Mouse (Mus musculus): Measurements from ENCODE around the gene Galnt15. TPM values are rescaled to one million over a fixed set of nuclear protein-coding genes. Genes with fewer than 3 reads are reported as not detected.

Galnt15 gene
- polyA plus RNA-seq, 1 experiment from 2014 or later, result 0.22 TPM

DNA sequence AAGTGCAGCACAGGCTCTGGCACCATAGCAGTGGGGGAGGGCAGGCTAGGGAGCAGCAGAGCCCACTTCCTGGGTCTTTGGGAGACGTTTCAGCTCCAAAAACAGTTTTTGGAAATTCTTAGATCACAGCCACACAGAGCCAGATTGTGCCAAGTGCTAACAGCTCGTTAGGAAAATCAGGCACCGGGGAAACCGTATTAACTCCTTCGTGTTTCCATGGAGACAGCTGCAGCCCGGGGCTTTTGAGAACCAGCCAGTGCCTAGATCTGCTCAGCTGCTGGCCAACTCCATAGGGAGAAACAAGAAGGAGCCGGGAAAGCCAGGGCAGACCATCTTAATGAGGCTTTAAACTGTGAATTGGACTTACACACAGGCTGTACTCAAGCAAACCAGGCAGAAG, 11.9 kb upstream of the Galnt15 start:
- Histone ChIP-seq H3K4me3 (no peak overlapping the region), H3K4me2 (peak overlapping the region; percentile 34), H3K9ac (no peak overlapping the region), H3K36me3 (no peaks in the 10 kb centered on the region), H3K27me3 (no peaks in the 10 kb centered on the region), H3K9me3 (no peaks in the 10 kb centered on the region), H3K27ac (peak overlapping the region; percentile 88), H3K4me1 (replicated peaks) (peaks cover 19% of the 10 kb centered on the region)
- WGBS, result 3% methylated on average over 7 of the region's 7 CpGs
- peak; percentile 91 for ATAC-seq (ENCODE audit: low FRiP score)

DNA sequence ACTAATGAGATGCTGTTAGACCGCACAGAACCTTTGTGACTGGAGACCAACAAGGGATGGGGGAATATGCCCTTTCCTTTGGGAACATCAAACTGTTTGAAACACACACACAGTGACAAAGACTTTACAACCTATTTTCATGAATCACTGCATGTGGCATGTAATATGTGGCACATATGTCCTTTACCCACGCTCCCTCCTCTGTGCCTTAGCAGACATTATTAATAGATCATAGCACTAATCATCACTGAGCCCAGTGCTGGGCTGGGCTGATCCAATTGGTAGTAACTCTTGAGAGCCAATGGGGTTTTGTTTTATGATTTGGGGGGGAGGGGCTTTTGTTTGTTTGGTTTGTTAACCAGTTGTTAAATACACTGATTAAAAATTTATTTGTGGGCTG, 11.3 kb upstream of the Galnt15 start:
- Histone ChIP-seq H3K4me1 (replicated peaks) (peaks cover 19% of the 10 kb centered on the region), H3K4me3 (no peak overlapping the region), H3K9me3 (no peaks in the 10 kb centered on the region), H3K27me3 (no peaks in the 10 kb centered on the region), H3K4me2 (peak overlapping the region; percentile 34), H3K27ac (peak overlapping the region; percentile 88), H3K9ac (no peak overlapping the region), H3K36me3 (no peaks in the 10 kb centered on the region)
- WGBS, result 46% methylated on average over 2 of the region's 2 CpGs
- ATAC-seq (ENCODE audit: low FRiP score), result peak; percentile 65

DNA sequence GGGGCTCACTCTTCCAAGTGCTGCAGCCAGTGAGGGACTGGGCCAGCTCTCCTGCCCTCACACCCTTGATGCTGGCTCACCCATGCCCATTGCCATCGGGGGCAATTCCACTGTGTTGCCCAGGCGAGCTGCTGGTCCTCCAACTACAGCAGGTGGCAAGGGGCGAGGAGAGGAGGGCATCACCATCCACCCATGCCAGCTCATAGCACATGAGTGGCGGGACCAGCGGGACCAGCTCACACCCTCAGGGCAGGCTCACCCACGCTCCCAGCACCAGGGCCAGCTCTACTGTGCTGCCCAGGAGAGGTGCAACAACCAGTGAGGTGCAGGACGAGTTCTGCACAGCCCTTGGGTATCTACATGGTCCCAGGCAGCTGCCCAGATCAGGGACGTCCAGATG, 9.7 kb upstream of the Galnt15 start:
- no peaks in the 10 kb centered on the region for H3K36me3 ChIP-seq
- no peak for ATAC-seq (ENCODE audit: low FRiP score)
- WGBS, result 87% methylated on average over 8 of the region's 8 CpGs
- no peak overlapping the region for H3K4me3 ChIP-seq
- no peak overlapping the region for H3K27ac ChIP-seq
- no peak overlapping the region for H3K9ac ChIP-seq
- H3K27me3 ChIP-seq, result no peaks in the 10 kb centered on the region
- no peaks in the 10 kb centered on the region for H3K9me3 ChIP-seq
- H3K4me1 ChIP-seq (replicated peaks), result peaks cover 19% of the 10 kb centered on the region
- H3K4me2 ChIP-seq, result no peak overlapping the region

DNA sequence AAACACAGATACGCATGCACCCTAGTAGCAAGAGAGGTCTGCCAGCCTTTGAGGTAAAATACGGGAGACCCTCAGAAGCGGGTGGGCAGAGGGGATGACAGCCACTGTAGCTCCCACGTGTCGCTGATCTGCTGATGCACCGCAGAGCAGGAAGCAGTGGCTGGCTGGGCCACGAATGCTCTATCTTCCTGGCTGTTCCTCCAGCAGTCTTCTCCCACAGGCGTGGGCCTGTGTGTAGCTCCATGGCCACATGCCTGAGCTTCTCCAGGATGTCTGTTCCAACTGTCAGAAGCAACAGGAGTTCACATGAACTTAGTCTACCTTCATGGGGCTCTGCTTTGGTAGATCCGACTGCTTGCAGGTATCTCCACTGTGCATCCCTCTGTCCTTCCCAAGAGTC, 6.8 kb upstream of the Galnt15 start:
- no peak overlapping the region for H3K4me3 ChIP-seq
- 76% methylated on average over 9 of the region's 9 CpGs for WGBS
- H3K4me1 ChIP-seq (replicated peaks), result peaks cover 7% of the 10 kb centered on the region
- ATAC-seq (ENCODE audit: low FRiP score), result no peak
- H3K9me3 ChIP-seq, result no peaks in the 10 kb centered on the region
- H3K4me2 ChIP-seq, result no peak overlapping the region
- H3K9ac ChIP-seq, result no peak overlapping the region
- H3K27me3 ChIP-seq, result no peaks in the 10 kb centered on the region
- no peaks in the 10 kb centered on the region for H3K36me3 ChIP-seq
- H3K27ac ChIP-seq, result no peak overlapping the region

DNA sequence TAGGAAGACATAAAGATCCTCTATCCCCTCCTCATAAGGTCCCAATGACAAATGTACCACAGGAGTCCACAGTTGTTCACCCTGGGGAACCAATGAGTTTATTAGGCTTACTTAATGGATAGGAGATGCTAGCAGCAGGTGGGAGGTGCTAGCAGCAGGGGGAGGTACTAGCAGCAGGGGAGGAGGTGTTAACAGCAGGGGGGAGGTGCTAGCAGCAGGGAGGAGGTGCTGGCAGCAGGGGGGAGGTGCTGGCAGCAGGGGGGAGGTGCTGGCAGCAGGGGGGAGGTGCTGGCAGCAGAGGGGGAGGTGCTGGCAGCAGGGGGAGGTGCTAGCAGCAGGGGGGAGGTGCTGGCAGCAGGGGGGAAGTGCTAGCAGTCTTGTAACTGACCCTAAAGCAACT, 6.3 kb upstream of the Galnt15 start:
- Histone ChIP-seq H3K36me3 (no peaks in the 10 kb centered on the region), H3K27ac (no peak overlapping the region), H3K9me3 (no peaks in the 10 kb centered on the region)

DNA sequence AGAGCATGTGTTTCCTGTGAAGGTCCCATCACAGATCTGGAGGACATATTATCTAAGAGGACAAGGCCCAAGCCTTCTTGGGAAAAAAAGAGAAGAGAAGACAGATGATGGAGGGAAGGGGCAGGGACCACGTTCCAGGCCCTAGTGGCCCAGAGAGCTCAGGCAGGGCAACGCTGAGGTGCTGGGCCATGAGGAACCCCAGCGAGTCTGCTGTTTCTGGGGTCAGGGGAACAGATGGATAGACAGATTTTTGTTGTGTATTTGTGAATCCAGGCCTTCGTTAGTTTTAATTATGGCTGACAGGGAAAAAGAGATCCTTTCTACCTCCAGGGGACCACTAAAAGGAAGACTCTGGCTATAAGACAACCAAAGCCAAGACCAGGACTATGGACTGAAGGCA, 4.9 kb upstream of the Galnt15 start:
- Histone ChIP-seq H3K27me3 (0 out of 2 replicates have a peak, but pooled peaks cover 2% of the 10 kb centered on the region), H3K4me3 (no peak overlapping the region), H3K9ac (no peak overlapping the region), H3K9me3 (no peaks in the 10 kb centered on the region), H3K36me3 (no peaks in the 10 kb centered on the region), H3K4me1 (replicated peaks) (peaks cover 12% of the 10 kb centered on the region), H3K27ac (no peak overlapping the region), H3K4me2 (no peak overlapping the region)
- ATAC-seq (ENCODE audit: low FRiP score), result no peak
- WGBS, result 90% methylated on average over 4 of the region's 4 CpGs

More for the DNA sequence above, 6.3 kb upstream of the Galnt15 start:
- H3K27me3 ChIP-seq, result no peaks in the 10 kb centered on the region
- H3K4me2 ChIP-seq, result no peak overlapping the region
- H3K4me1 ChIP-seq (replicated peaks), result peaks cover 3% of the 10 kb centered on the region
- H3K9ac ChIP-seq, result no peak overlapping the region
- no peak overlapping the region for H3K4me3 ChIP-seq
- ATAC-seq (ENCODE audit: low FRiP score), result no peak

DNA sequence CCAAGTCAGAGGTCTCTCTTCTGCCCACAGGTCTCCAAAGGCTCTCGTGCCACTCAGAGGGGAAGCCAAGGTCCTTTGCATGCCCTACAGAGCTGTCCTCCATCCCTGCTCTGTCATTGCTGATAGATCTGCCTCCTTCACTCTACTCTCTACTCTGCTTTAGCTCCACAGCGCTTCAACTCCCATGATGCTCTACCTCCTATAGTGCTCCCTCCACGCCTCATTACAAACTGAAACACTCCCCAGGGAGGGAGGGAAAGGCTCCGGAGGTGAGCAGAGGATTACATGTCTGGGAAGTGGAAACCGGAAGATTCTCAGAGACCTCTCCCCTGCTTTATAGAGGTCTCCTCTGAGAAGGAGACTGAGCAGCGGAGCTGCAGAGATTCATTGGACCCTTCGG, 1.6 kb upstream of the Galnt15 start:
- Histone ChIP-seq H3K36me3 (no peaks in the 10 kb centered on the region), H3K4me3 (no peak overlapping the region), H3K4me2 (no peak overlapping the region), H3K9me3 (no peaks in the 10 kb centered on the region), H3K4me1 (replicated peaks) (peaks cover 18% of the 10 kb centered on the region), H3K27ac (no peak overlapping the region), H3K9ac (no peak overlapping the region), H3K27me3 (0 out of 2 replicates have a peak, but pooled peaks cover 11% of the 10 kb centered on the region)
- WGBS, result 53% methylated on average over 7 of the region's 7 CpGs
- ATAC-seq (ENCODE audit: low FRiP score), result no peak

DNA sequence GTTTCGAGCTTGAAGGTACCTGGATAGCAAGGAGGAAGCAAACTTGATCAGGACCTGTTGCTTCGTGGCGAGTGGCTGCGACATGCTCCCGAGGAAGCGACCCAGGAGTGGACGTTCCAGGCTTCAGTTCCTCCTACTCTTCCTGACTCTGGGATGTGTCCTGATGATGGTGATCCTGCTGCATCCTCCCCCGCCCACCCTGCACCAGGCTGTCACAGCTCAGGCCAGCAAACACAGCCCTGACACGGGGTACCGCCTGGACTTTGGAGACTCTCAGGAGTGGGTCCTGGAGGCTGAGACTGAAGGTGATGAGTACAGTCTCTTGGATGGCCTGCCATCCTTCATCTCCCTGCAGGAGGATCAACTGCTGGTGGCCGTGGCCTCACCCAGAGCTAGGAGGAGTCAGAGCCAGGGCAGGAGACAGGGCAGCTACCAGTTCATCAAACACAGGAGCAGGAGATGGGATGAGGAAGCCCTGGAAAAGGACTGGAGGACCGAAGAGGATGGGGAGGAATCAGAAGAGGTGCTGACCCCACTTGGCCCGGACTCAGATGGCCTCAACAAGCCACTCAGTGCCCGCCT, 713 bp downstream of the Galnt15 start:
- Histone ChIP-seq H3K4me1 (replicated peaks) (peaks cover 18% of the 10 kb centered on the region), H3K4me2 (no peak overlapping the region), H3K36me3 (no peaks in the 10 kb centered on the region), H3K9ac (no peak overlapping the region), H3K9me3 (no peaks in the 10 kb centered on the region), H3K27me3 (0 out of 2 replicates have a peak, but pooled peaks cover 11% of the 10 kb centered on the region), H3K4me3 (no peak overlapping the region), H3K27ac (no peak overlapping the region)
- no peak for ATAC-seq (ENCODE audit: low FRiP score)
- 77% methylated on average over 14 of the region's 14 CpGs for WGBS

DNA sequence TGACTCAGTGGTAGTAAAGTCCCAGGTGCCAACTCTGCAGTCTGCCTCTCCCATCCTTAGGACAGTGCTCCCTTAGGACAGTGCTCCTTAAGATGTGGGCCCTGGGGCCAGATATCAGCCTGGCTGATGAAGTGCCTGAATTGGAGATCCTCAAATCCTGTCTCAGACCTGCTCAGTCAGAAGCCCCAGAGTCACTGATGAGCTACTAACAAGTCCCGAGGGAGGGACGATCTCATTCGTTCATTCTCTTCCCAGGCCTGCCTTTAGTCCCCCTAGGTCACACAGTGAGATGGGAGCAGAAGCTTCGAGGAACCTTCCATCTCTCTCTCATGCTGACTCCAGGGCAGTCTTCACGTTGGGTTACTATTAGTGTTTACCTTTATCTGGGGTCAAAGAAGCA, 1.3 kb downstream of the Galnt15 start:
- Histone ChIP-seq H3K9me3 (no peaks in the 10 kb centered on the region), H3K27me3 (0 out of 2 replicates have a peak, but pooled peaks cover 11% of the 10 kb centered on the region), H3K4me1 (replicated peaks) (peaks cover 18% of the 10 kb centered on the region), H3K4me3 (no peak overlapping the region), H3K4me2 (no peak overlapping the region), H3K27ac (no peak overlapping the region), H3K9ac (no peak overlapping the region), H3K36me3 (no peaks in the 10 kb centered on the region)
- no peak for ATAC-seq (ENCODE audit: low FRiP score)
- WGBS, result 70% methylated on average over 5 of the region's 5 CpGs

DNA sequence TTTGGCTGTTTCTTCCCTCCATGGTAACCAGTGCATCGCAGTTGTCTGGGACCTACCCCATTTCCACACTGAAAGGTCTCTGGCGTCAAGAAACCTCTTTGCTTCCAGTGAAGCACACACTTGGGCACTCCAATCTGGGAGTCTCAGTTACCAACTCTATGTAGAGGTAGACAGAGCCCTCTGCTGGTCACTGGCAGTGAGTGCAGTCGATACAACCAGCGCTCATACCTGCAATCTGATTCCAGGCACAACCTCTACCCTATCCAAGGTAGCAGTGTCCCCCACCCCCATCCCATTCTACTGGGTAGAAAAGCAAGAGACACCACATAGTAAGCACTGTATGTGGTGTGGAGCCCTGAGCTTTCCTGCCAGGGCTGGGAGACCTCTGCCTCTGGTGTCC, 3.7 kb downstream of the Galnt15 start:
- no peaks in the 10 kb centered on the region for H3K9me3 ChIP-seq
- H3K36me3 ChIP-seq, result no peaks in the 10 kb centered on the region
- no peak overlapping the region for H3K4me3 ChIP-seq
- no peak overlapping the region for H3K9ac ChIP-seq
- peaks cover 18% of the 10 kb centered on the region for H3K4me1 ChIP-seq (replicated peaks)
- ATAC-seq (ENCODE audit: low FRiP score), result 0 out of 2 replicates have a peak, but pooled peaks have one; percentile 25
- H3K27me3 ChIP-seq, result 0 out of 2 replicates have a peak, but pooled peaks cover 11% of the 10 kb centered on the region
- H3K27ac ChIP-seq, result no peak overlapping the region
- 9% methylated on average over 4 of the region's 4 CpGs for WGBS
- H3K4me2 ChIP-seq, result no peak overlapping the region

DNA sequence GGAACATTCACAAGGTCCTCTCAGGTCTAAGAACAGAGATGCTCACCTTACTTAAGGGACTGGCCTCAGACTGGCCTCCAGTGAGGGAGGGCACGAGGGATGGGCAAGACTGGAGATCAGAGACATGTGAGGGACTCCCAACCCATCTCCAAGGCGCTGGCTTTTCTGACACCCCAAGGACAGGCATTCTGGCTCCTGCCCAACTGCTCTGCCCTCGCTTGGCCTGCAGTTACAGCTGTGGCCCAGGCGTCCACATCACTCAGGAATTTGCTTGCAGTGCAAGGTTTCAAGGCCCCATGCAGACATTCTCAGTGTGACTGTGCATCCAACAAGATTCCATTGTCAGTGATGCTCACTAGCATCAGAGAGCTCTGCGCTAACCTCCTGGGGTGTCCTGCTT, 7.7 kb downstream of the Galnt15 start:
- Histone ChIP-seq H3K4me3 (no peak overlapping the region), H3K27me3 (no peaks in the 10 kb centered on the region), H3K9me3 (no peaks in the 10 kb centered on the region), H3K36me3 (no peaks in the 10 kb centered on the region), H3K4me1 (replicated peaks) (no peaks in the 10 kb centered on the region), H3K9ac (no peak overlapping the region), H3K27ac (no peak overlapping the region), H3K4me2 (no peak overlapping the region)
- WGBS, result 76% methylated on average over 5 of the region's 5 CpGs
- ATAC-seq (ENCODE audit: low FRiP score), result no peak

DNA sequence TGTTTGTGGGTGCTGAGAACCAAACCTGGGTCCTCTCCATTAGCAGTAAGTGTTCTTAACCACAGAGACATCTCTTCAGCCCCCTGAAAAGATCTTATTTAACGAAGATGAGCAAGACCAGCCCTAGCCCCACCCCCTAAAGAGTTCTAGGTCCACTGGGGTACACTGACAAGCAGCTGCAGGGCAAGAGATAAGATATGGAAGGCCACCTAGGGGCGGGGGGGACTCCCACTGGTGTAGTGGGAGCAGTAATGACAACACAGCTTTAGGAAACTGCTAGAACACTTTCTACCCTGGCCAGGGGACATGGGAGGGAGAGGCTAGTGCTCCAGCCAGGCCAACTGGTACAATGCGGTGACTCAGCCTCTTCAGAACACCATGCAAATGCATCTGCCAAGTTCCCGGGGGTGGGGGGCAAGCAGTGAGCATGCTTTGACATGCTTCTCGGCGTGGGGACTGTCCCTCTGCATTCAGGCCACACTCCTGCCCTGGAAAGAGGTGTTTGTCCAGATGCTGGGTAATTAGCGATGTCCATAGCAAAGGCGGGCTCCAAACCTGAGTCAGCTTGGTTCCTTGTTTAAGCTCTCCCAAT, 9.0 kb downstream of the Galnt15 start:
- Histone ChIP-seq H3K4me3 (no peak overlapping the region), H3K36me3 (no peaks in the 10 kb centered on the region), H3K27ac (no peak overlapping the region), H3K27me3 (no peaks in the 10 kb centered on the region), H3K4me2 (no peak overlapping the region), H3K4me1 (replicated peaks) (no peaks in the 10 kb centered on the region), H3K9me3 (no peaks in the 10 kb centered on the region), H3K9ac (no peak overlapping the region)
- ATAC-seq (ENCODE audit: low FRiP score), result no peak
- WGBS, result 85% methylated on average over 8 of the region's 8 CpGs

DNA sequence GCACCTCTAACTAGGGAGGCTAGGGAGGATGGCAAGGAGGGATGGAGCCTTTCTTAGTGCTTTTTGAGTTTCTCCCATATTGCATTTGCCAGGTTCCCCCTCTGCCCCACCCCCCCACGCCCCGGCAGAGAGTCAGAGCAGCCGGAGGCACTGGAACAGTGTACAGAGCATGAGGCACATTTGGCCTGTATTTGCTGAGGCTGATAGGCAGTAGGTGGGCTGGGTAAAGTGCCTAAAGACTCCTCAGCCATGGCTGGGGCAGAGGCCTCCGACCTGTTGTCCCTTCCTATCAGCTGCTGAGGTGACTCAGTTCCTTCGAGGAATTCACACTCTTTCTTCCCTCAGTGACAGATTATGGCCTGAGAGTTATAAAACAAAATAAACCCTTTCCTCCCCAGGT, 13.3 kb downstream of the Galnt15 start:
- WGBS, result 76% methylated on average over 5 of the region's 5 CpGs
- no peak for ATAC-seq (ENCODE audit: low FRiP score)

More for the DNA sequence above, 13.3 kb downstream of the Galnt15 start:
- H3K9ac ChIP-seq, result no peak overlapping the region
- H3K4me3 ChIP-seq, result no peak overlapping the region
- H3K27ac ChIP-seq, result no peak overlapping the region
- H3K27me3 ChIP-seq, result no peaks in the 10 kb centered on the region
- H3K4me2 ChIP-seq, result no peak overlapping the region
- no peaks in the 10 kb centered on the region for H3K4me1 ChIP-seq (replicated peaks)
- H3K9me3 ChIP-seq, result no peaks in the 10 kb centered on the region
- no peaks in the 10 kb centered on the region for H3K36me3 ChIP-seq

All from hindbrain, embryonic 13.5 days (tissue).